Mouse (Mus musculus): Measurements from ENCODE around the gene Wnt3a. TPM values are rescaled to one million over a fixed set of nuclear protein-coding genes. Genes with fewer than 3 reads are reported as not detected.
A peak's percentile ranks its signal among the peaks of the same experiment; 100 is the strongest.

Wnt3a gene
- polyA plus RNA-seq (2012; rRNA removed) = 9.4 and 15.4 TPM in 2 replicates

GRCm38 (mm10) chr11:59290702-59291303 lies at the start of gene Wnt3a:
Gene Wnt3a, minus strand, starts transcription at chr11:59290752.
- TF ChIP-seq POLR2A (IDR thresholded peaks at IDR 0.05; ENCODE audit: borderline replicate concordance, extremely low read depth, low read depth, low read length) (no peak), CTCF (IDR thresholded peaks at IDR 0.05; ENCODE audit: insufficient read depth, low read length) (no peak)
- H3K4me1 ChIP-seq (ENCODE audit: control insufficient read depth, insufficient read depth, low read length) = no peaks in the 10 kb centered on the region
- peak; percentile 42 for DNase-seq
- WGBS = 2% methylated on average over 49 of the region's 60 CpGs
- H3K4me3 ChIP-seq (replicated peaks; ENCODE audit: extremely low read depth, low read depth, low read length) = peak within 1 kb of the TSS; percentile 38

- DNase-seq = no peak
- Histone ChIP-seq H3K4me1 (ENCODE audit: control insufficient read depth, insufficient read depth, low read length) (no peaks in the 10 kb centered on the region), H3K4me3 (replicated peaks; ENCODE audit: extremely low read depth, low read depth, low read length) (no peak overlapping the region)
- TF ChIP-seq CTCF (IDR thresholded peaks at IDR 0.05; ENCODE audit: insufficient read depth, low read length) = no peak
- TF ChIP-seq POLR2A (IDR thresholded peaks at IDR 0.05; ENCODE audit: borderline replicate concordance, extremely low read depth, low read depth, low read length) = no peak
- WGBS = 88% methylated on average over 2 of the region's 2 CpGs
These were observed 48.2 kb upstream of the Wnt3a start for GRCm38 (mm10) chr11:59338736-59339120.

- no peaks in the 10 kb centered on the region for H3K4me1 ChIP-seq (ENCODE audit: control insufficient read depth, insufficient read depth, low read length)
- 63% methylated on average over 13 of the region's 13 CpGs for WGBS
- DNase-seq = no peak
- TF ChIP-seq CTCF (IDR thresholded peaks at IDR 0.05; ENCODE audit: insufficient read depth, low read length) (no peak), POLR2A (IDR thresholded peaks at IDR 0.05; ENCODE audit: borderline replicate concordance, extremely low read depth, low read depth, low read length) (no peak)
- H3K4me3 ChIP-seq (replicated peaks; ENCODE audit: extremely low read depth, low read depth, low read length) = no peak overlapping the region
These were observed 47.6 kb upstream of the Wnt3a start for GRCm38 (mm10) chr11:59337955-59338735.

- WGBS = 22% methylated on average over 1 of the region's 1 CpGs
- Histone ChIP-seq H3K4me1 (ENCODE audit: control insufficient read depth, insufficient read depth, low read length) (no peaks in the 10 kb centered on the region), H3K4me3 (replicated peaks; ENCODE audit: extremely low read depth, low read depth, low read length) (no peak overlapping the region)
- no peak for DNase-seq
- TF ChIP-seq POLR2A (IDR thresholded peaks at IDR 0.05; ENCODE audit: borderline replicate concordance, extremely low read depth, low read depth, low read length) = no peak
- no peak for TF ChIP-seq CTCF (IDR thresholded peaks at IDR 0.05; ENCODE audit: insufficient read depth, low read length)
These were observed 45.8 kb upstream of the Wnt3a start for GRCm38 (mm10) chr11:59336381-59336780.

GRCm38 (mm10) chr11:59335942-59336341 lies 45.4 kb upstream of the Wnt3a start:
- Histone ChIP-seq H3K4me1 (ENCODE audit: control insufficient read depth, insufficient read depth, low read length) (no peaks in the 10 kb centered on the region), H3K4me3 (replicated peaks; ENCODE audit: extremely low read depth, low read depth, low read length) (no peak overlapping the region)
- WGBS = 56% methylated on average over 2 of the region's 2 CpGs
- TF ChIP-seq CTCF (IDR thresholded peaks at IDR 0.05; ENCODE audit: insufficient read depth, low read length) (no peak), POLR2A (IDR thresholded peaks at IDR 0.05; ENCODE audit: borderline replicate concordance, extremely low read depth, low read depth, low read length) (no peak)
- no peak for DNase-seq

GRCm38 (mm10) chr11:59335150-59335549 lies 44.6 kb upstream of the Wnt3a start:
- DNase-seq = no peak
- 61% methylated on average over 4 of the region's 4 CpGs for WGBS
- Histone ChIP-seq H3K4me3 (replicated peaks; ENCODE audit: extremely low read depth, low read depth, low read length) (no peak overlapping the region), H3K4me1 (ENCODE audit: control insufficient read depth, insufficient read depth, low read length) (no peaks in the 10 kb centered on the region)
- no peak for TF ChIP-seq CTCF (IDR thresholded peaks at IDR 0.05; ENCODE audit: insufficient read depth, low read length)

GRCm38 (mm10) chr11:59332938-59333337 lies 42.4 kb upstream of the Wnt3a start:
- no peak for DNase-seq
- TF ChIP-seq CTCF (IDR thresholded peaks at IDR 0.05; ENCODE audit: insufficient read depth, low read length) (no peak), POLR2A (IDR thresholded peaks at IDR 0.05; ENCODE audit: borderline replicate concordance, extremely low read depth, low read depth, low read length) (no peak)
- Histone ChIP-seq H3K4me1 (ENCODE audit: control insufficient read depth, insufficient read depth, low read length) (no peaks in the 10 kb centered on the region), H3K4me3 (replicated peaks; ENCODE audit: extremely low read depth, low read depth, low read length) (no peak overlapping the region)
- 48% methylated on average over 9 of the region's 9 CpGs for WGBS

GRCm38 (mm10) chr11:59331167-59331869 lies 40.8 kb upstream of the Wnt3a start:
- no peak overlapping the region for H3K4me3 ChIP-seq (replicated peaks; ENCODE audit: extremely low read depth, low read depth, low read length)
- TF ChIP-seq POLR2A (IDR thresholded peaks at IDR 0.05; ENCODE audit: borderline replicate concordance, extremely low read depth, low read depth, low read length) (no peak), CTCF (IDR thresholded peaks at IDR 0.05; ENCODE audit: insufficient read depth, low read length) (no peak)
- WGBS = 78% methylated on average over 16 of the region's 16 CpGs

GRCm38 (mm10) chr11:59330560-59330959 lies 40.0 kb upstream of the Wnt3a start:
- TF ChIP-seq CTCF (IDR thresholded peaks at IDR 0.05; ENCODE audit: insufficient read depth, low read length) (peak; percentile 72), POLR2A (IDR thresholded peaks at IDR 0.05; ENCODE audit: borderline replicate concordance, extremely low read depth, low read depth, low read length) (no peak)
- no peaks in the 10 kb centered on the region for H3K4me1 ChIP-seq (ENCODE audit: control insufficient read depth, insufficient read depth, low read length)
- DNase-seq = peak; percentile 66
- H3K4me3 ChIP-seq (replicated peaks; ENCODE audit: extremely low read depth, low read depth, low read length) = no peak overlapping the region
- 44% methylated on average over 5 of the region's 5 CpGs for WGBS

More at GRCm38 (mm10) chr11:59331167-59331869, 40.8 kb upstream of the Wnt3a start:
- no peaks in the 10 kb centered on the region for H3K4me1 ChIP-seq (ENCODE audit: control insufficient read depth, insufficient read depth, low read length)
- no peak for DNase-seq
